Mouse (Mus musculus) heart, postnatal 14 days (tissue): ENCODE measurements around the gene Il3ra. TPM values are rescaled to one million over a fixed set of nuclear protein-coding genes. Genes with fewer than 3 reads are reported as not detected.

Experiments
- DNase-seq, 2 experiments: peaks; one replicate each; pipeline ENCODE4 v3.0.0; 2021 to 2022
- intact Hi-C: fragments of 180-260 bp; cut with DNase I; formaldehyde crosslinking; loops from one replicate; pipeline ENCODE4 v1.15.1; 2025
- total RNA-seq, 2 experiments: library from RNA; stranded (reverse); gene quantifications; 2 replicates each; pipeline ENCODE4 v1.2.3; 2021

Il3ra gene
- total RNA-seq, 2 experiments from 2014 or later = 5.4 to 7.4 TPM

DNA sequence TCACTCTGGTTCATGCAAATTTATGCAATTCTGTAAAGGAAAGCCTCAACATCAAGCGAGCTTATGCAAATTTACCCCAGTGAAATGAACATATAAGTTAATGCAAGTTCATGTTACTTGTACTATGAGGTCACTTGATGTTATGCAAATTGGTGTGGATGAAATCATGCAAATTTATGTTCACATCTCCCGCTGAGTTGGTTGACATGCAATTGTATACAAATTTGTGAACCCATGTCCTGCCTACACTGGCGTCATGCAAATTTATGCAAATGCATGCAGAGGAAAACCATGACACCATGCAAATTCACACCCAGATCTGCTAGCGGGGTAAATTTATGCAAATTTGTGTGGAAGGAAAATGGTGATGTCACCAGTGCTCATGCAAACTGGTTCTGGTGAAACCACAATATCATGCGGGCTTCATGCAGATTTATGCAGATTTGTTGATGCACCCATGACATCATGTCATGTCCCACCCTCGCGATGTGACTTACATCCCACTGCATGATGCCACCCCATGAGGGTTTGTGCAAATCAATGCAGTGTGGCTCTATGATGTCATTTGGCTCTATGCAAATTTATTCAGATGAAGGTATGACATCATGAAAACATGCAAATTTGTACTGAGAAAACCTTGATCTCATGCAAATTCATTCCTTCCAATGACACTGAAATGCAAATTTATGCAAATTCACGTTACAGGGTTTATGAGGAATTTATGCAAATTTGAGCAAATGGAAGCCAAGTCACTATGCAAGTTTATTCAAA, 7.8 kb downstream of the Il3ra start:
- intact Hi-C loops = no loop called here
- no peak for DNase-seq

DNA sequence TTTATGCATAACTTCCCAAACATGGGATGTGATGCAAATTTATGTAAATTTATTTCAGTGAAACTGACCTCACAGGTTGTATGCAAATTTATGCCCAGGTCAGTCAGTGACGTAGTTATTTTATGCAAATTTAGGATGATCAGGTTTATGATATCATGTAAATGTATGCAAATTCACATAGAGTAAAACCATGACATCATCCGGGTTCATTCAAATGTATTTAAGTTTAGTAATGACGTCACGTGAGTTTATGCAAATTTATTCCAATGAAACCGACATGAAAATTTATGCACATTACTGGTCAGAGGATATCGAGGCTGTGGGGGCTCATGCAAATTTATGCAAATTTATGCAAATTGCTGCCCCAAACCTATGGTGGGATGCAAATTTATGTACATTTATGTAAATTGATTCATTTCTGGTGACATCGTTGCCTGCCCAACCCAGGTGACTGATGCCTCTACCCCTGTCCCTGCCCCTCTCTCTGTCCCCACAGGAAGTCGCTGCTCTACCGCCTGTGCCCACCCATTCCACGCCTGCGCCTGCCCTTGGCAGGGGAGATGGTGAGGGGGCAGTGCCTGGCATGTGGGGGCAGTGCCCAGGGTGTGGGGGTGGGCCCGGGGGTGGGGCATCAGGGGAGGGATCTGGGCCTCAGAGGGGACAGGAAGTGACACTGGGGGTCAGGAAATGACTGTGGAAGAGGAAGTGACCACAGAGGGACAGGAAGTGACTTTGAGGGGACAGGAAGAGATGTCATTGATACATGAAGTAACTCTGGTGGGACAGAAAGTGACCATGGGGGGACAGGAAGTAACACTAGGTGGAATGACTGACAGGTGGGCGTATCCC, 8.7 kb downstream of the Il3ra start:
- intact Hi-C loops = no loop called here
- DNase-seq = no peak

DNA sequence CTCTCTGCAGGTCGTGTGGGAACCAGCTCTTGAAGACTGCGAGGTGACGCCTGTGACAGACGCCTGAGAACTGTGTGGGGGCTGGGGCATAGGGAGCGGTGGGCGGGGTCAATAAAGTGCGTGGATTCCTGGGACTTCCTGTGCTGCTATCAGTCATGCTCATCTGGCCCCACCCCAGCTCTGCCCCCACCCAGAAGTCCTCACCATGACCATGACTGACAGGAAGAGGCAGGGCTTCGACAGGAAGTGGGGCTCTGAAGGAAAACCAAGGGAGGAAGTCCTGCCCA, 9.2 kb downstream of the Il3ra start:
- DNase-seq = no peak
- intact Hi-C loops = no loop called here

DNA sequence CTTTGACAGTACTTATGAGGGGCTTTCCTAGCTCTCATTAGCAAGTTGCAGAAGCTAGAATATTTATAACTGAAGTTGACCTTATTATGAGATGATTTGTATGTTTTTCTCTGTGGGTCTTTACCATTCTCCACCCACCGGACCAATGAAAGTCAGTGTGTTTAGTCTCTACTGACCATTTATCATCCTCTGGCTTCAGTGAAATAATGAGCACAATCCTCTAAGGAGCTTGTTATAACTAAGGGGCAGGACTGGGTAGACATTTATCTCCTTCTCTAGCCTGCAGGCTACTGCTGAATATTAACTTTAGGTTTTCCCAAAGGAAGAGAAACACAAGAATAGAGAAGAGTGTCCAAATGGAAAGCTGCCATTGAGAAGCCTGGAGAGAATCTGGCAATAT, 49.5 kb downstream of the Il3ra start:
- intact Hi-C loops = no loop called here
- DNase-seq = no peak

DNA sequence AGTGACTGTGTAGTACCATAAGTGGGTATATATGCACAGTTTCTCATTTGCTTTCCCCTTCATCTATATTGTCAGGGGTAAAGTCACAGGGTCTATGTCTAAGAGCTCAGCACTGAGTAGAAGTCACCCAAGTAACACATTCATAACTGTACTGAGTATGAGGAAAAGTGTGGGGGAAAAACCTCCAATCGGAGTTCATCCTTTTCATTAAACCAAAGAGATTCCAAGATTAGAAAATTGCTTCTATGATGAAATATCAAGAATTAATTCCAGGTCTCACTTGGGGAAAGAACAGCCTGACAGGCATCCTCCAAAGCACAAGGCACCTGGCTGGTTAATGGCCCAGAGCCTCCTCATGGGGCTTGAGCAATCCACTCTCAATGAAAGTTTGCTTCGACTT, 54.9 kb downstream of the Il3ra start, which contains the start of gene Olfr721-ps1:
Gene Olfr721-ps1 (plus strand): TSS at position 301 of the 400 bp plus-strand sequence.
- DNase-seq = no peak
- intact Hi-C loops = no loop called here

Other genes with a start within 250 kb of the Il3ra start
- 10 to 100 TPM; 84.9 to 85.6 TPM for gene Psmd6, start 225.3 kb upstream of the Il3ra start, total RNA-seq
- not detected for gene Olfr720, start 159.4 kb upstream of the Il3ra start, total RNA-seq
- not detected for gene Olfr31, start 23.4 kb upstream of the Il3ra start, total RNA-seq
- gene Olfr721-ps1, start 55.0 kb downstream of the Il3ra start, total RNA-seq = not detected